Mouse (Mus musculus): ENCODE data around the gene Epb41l1. TPM values are rescaled to one million over a fixed set of nuclear protein-coding genes. Genes with fewer than 3 reads are reported as not detected.

Epb41l1 gene
- polyA plus RNA-seq, 1 experiment from 2014 or later = 11.2 TPM

- H3K36me3 ChIP-seq = no peaks in the 10 kb centered on the region
- no peak overlapping the region for H3K4me3 ChIP-seq
- 66% methylated on average over 4 of the region's 4 CpGs for WGBS
- H3K27ac ChIP-seq (replicated peaks) = no peak overlapping the region
- no peak overlapping the region for H3K9ac ChIP-seq (replicated peaks)
- H3K4me1 ChIP-seq = peaks cover 5% of the 10 kb centered on the region; the same call in 1 of the 2 replicates
- H3K4me2 ChIP-seq (replicated peaks) = no peak overlapping the region
- H3K27me3 ChIP-seq = no peaks in the 10 kb centered on the region; the same call in 1 of the 2 replicates
- ATAC-seq (replicated peaks) = no peak
- H3K9me3 ChIP-seq = no peaks in the 10 kb centered on the region
Observed at GRCm38 (mm10) chr2:156426151-156426550, 5.4 kb downstream of the Epb41l1 start.

- WGBS = 71% methylated on average over 10 of the region's 10 CpGs
- ATAC-seq (replicated peaks) = no peak
- no peak overlapping the region for H3K27ac ChIP-seq (replicated peaks)
- no peak overlapping the region for H3K9ac ChIP-seq (replicated peaks)
- no peak overlapping the region for H3K4me3 ChIP-seq
- no peaks in the 10 kb centered on the region for H3K9me3 ChIP-seq
- no peaks in the 10 kb centered on the region; the same call in 1 of the 2 replicates for H3K4me1 ChIP-seq
- H3K27me3 ChIP-seq = no peaks in the 10 kb centered on the region
- no peak overlapping the region for H3K4me2 ChIP-seq (replicated peaks)
- H3K36me3 ChIP-seq = no peaks in the 10 kb centered on the region
Observed at GRCm38 (mm10) chr2:156429836-156430235, 9.1 kb downstream of the Epb41l1 start.

- Histone ChIP-seq H3K36me3 (no peaks in the 10 kb centered on the region), H3K4me2 (replicated peaks) (no peak overlapping the region), H3K9ac (replicated peaks) (no peak overlapping the region), H3K27ac (replicated peaks) (no peak overlapping the region), H3K4me3 (no peak overlapping the region), H3K27me3 (no peaks in the 10 kb centered on the region), H3K9me3 (no peaks in the 10 kb centered on the region), H3K4me1 (no peaks in the 10 kb centered on the region; the same call in 1 of the 2 replicates)
- 43% methylated on average over 4 of the region's 4 CpGs for WGBS
- ATAC-seq (replicated peaks) = no peak
Observed at GRCm38 (mm10) chr2:156430326-156430725, 9.6 kb downstream of the Epb41l1 start.

GRCm38 (mm10) chr2:156431409-156431808 lies 10.7 kb downstream of the Epb41l1 start:
- Histone ChIP-seq H3K4me2 (replicated peaks) (no peak overlapping the region), H3K27ac (replicated peaks) (no peak overlapping the region), H3K36me3 (no peaks in the 10 kb centered on the region), H3K4me3 (no peak overlapping the region), H3K9me3 (no peaks in the 10 kb centered on the region), H3K4me1 (no peaks in the 10 kb centered on the region; the same call in 1 of the 2 replicates), H3K9ac (replicated peaks) (no peak overlapping the region), H3K27me3 (no peaks in the 10 kb centered on the region)
- ATAC-seq (replicated peaks) = no peak
- WGBS = 67% methylated on average over 6 of the region's 6 CpGs

GRCm38 (mm10) chr2:156432086-156432485 lies 11.4 kb downstream of the Epb41l1 start:
- WGBS = 85% methylated on average over 3 of the region's 3 CpGs
- no peaks in the 10 kb centered on the region; the same call in 1 of the 2 replicates for H3K4me1 ChIP-seq

GRCm38 (mm10) chr2:156432874-156433868 lies 12.5 kb downstream of the Epb41l1 start:
- ATAC-seq (replicated peaks) = 0 out of 2 replicates have a peak, but pooled peaks have one; percentile 19
- Histone ChIP-seq H3K36me3 (no peaks in the 10 kb centered on the region), H3K4me3 (no peak overlapping the region), H3K9me3 (no peaks in the 10 kb centered on the region), H3K4me2 (replicated peaks) (no peak overlapping the region), H3K27me3 (no peaks in the 10 kb centered on the region), H3K9ac (replicated peaks) (no peak overlapping the region), H3K27ac (replicated peaks) (no peak overlapping the region), H3K4me1 (no peaks in the 10 kb centered on the region; the same call in 1 of the 2 replicates)
- WGBS = 44% methylated on average over 9 of the region's 9 CpGs

More at GRCm38 (mm10) chr2:156432086-156432485, 11.4 kb downstream of the Epb41l1 start:
- H3K4me2 ChIP-seq (replicated peaks) = no peak overlapping the region
- H3K27me3 ChIP-seq = no peaks in the 10 kb centered on the region
- H3K4me3 ChIP-seq = no peak overlapping the region
- H3K36me3 ChIP-seq = no peaks in the 10 kb centered on the region
- no peak overlapping the region for H3K27ac ChIP-seq (replicated peaks)
- no peak for ATAC-seq (replicated peaks)
- no peak overlapping the region for H3K9ac ChIP-seq (replicated peaks)
- no peaks in the 10 kb centered on the region for H3K9me3 ChIP-seq

GRCm38 (mm10) chr2:156437637-156438036 lies 16.9 kb downstream of the Epb41l1 start:
- H3K27ac ChIP-seq (replicated peaks) = no peak overlapping the region
- H3K4me2 ChIP-seq (replicated peaks) = no peak overlapping the region
- no peaks in the 10 kb centered on the region for H3K9me3 ChIP-seq
- H3K4me3 ChIP-seq = no peak overlapping the region
- no peak for ATAC-seq (replicated peaks)
- peaks cover 3% of the 10 kb centered on the region; the same call in 1 of the 2 replicates for H3K36me3 ChIP-seq
- no peaks in the 10 kb centered on the region; the same call in 1 of the 2 replicates for H3K4me1 ChIP-seq
- no peak overlapping the region for H3K9ac ChIP-seq (replicated peaks)
- WGBS = 92% methylated on average over 11 of the region's 11 CpGs
- no peaks in the 10 kb centered on the region for H3K27me3 ChIP-seq

- no peak overlapping the region for H3K9ac ChIP-seq (replicated peaks)
- ATAC-seq (replicated peaks) = no peak
- no peaks in the 10 kb centered on the region for H3K9me3 ChIP-seq
- WGBS = 45% methylated on average over 11 of the region's 11 CpGs
- H3K4me3 ChIP-seq = no peak overlapping the region
- no peak overlapping the region for H3K27ac ChIP-seq (replicated peaks)
- H3K4me2 ChIP-seq (replicated peaks) = no peak overlapping the region
- no peaks in the 10 kb centered on the region for H3K4me1 ChIP-seq
- H3K27me3 ChIP-seq = no peaks in the 10 kb centered on the region
- peaks cover 3% of the 10 kb centered on the region; the same call in 1 of the 2 replicates for H3K36me3 ChIP-seq
Observed at GRCm38 (mm10) chr2:156439666-156440462, 19.2 kb downstream of the Epb41l1 start.

- 64% methylated on average over 6 of the region's 6 CpGs for WGBS
- H3K4me3 ChIP-seq = no peak overlapping the region
- H3K4me1 ChIP-seq = no peaks in the 10 kb centered on the region
- H3K27ac ChIP-seq (replicated peaks) = no peak overlapping the region
- no peak for ATAC-seq (replicated peaks)
- H3K27me3 ChIP-seq = no peaks in the 10 kb centered on the region
- H3K9me3 ChIP-seq = no peaks in the 10 kb centered on the region
- H3K9ac ChIP-seq (replicated peaks) = no peak overlapping the region
- peaks cover 15% of the 10 kb centered on the region; the same call in 1 of the 2 replicates for H3K36me3 ChIP-seq
- no peak overlapping the region for H3K4me2 ChIP-seq (replicated peaks)
Observed at GRCm38 (mm10) chr2:156441909-156442308, 21.2 kb downstream of the Epb41l1 start.

- ATAC-seq (replicated peaks) = no peak
- WGBS = 71% methylated on average over 1 of the region's 1 CpGs
- no peaks in the 10 kb centered on the region for H3K9me3 ChIP-seq
- no peak overlapping the region for H3K4me2 ChIP-seq (replicated peaks)
- H3K4me1 ChIP-seq = no peaks in the 10 kb centered on the region
- no peak overlapping the region for H3K27ac ChIP-seq (replicated peaks)
- H3K36me3 ChIP-seq = peaks cover 15% of the 10 kb centered on the region; the same call in 1 of the 2 replicates
- H3K4me3 ChIP-seq = no peak overlapping the region
- H3K27me3 ChIP-seq = no peaks in the 10 kb centered on the region
- no peak overlapping the region for H3K9ac ChIP-seq (replicated peaks)
Observed at GRCm38 (mm10) chr2:156443323-156443722, 22.6 kb downstream of the Epb41l1 start.

- Histone ChIP-seq H3K4me2 (replicated peaks) (no peak overlapping the region), H3K9ac (replicated peaks) (no peak overlapping the region), H3K4me3 (no peak overlapping the region), H3K27me3 (no peaks in the 10 kb centered on the region), H3K36me3 (peaks cover 13% of the 10 kb centered on the region; the same call in 1 of the 2 replicates), H3K4me1 (no peaks in the 10 kb centered on the region), H3K27ac (replicated peaks) (no peak overlapping the region), H3K9me3 (no peaks in the 10 kb centered on the region)
- 89% methylated on average over 9 of the region's 9 CpGs for WGBS
- ATAC-seq (replicated peaks) = no peak
Observed at GRCm38 (mm10) chr2:156446489-156447035, 25.9 kb downstream of the Epb41l1 start.
